Mouse (Mus musculus) urinary bladder, adult 2 months (tissue): ENCODE data around the gene Rcc2. TPM values are rescaled to one million over a fixed set of nuclear protein-coding genes. Genes with fewer than 3 reads are reported as not detected.

Experiments used
- DNase-seq: peaks from one replicate; pipeline ENCODE4 v3.0.0; 2022; ENCODE audit warnings: low spot score
- polyA plus RNA-seq: library from polyadenylated mRNA; depleted of rRNA; stranded (reverse); fragments of >200 nt; gene quantifications from 2 replicates; pipeline ENCODE4 v1.2.3, GENCODE M21; 2012

The Rcc2 gene
- polyA plus RNA-seq, 1 experiment, result 21.6 TPM

GRCm38 (mm10) chr4:140684881-140685303, 15.4 kb upstream of the Rcc2 start:
- DNase-seq, result no peak

GRCm38 (mm10) chr4:140688044-140688825, 12.1 kb upstream of the Rcc2 start:
- no peak for DNase-seq

- DNase-seq, result no peak
Observed at GRCm38 (mm10) chr4:140688826-140689425, 11.4 kb upstream of the Rcc2 start.

GRCm38 (mm10) chr4:140689873-140690655, 10.3 kb upstream of the Rcc2 start:
- no peak for DNase-seq

- no peak for DNase-seq
Observed at GRCm38 (mm10) chr4:140691481-140691880, 8.9 kb upstream of the Rcc2 start.

GRCm38 (mm10) chr4:140693513-140693912, 6.8 kb upstream of the Rcc2 start:
- no peak for DNase-seq

- DNase-seq, result no peak
Observed at GRCm38 (mm10) chr4:140694551-140695060, 5.7 kb upstream of the Rcc2 start.

GRCm38 (mm10) chr4:140695146-140695545, 5.2 kb upstream of the Rcc2 start:
- DNase-seq, result no peak

GRCm38 (mm10) chr4:140695675-140696585, 4.4 kb upstream of the Rcc2 start:
- no peak for DNase-seq

- DNase-seq, result peak; percentile 58
Observed at GRCm38 (mm10) chr4:140699441-140700127, 757 bp upstream of the Rcc2 start.

GRCm38 (mm10) chr4:140701049-140701715, 841 bp downstream of the Rcc2 start:
- peak; percentile 75 for DNase-seq

- peak; percentile 41 for DNase-seq
Observed at GRCm38 (mm10) chr4:140701716-140702561, 1.6 kb downstream of the Rcc2 start.

- peak; percentile 82 for DNase-seq
Observed at GRCm38 (mm10) chr4:140702611-140703327, 2.4 kb downstream of the Rcc2 start.

GRCm38 (mm10) chr4:140703636-140704035, 3.3 kb downstream of the Rcc2 start:
- DNase-seq, result no peak

- DNase-seq, result no peak
Observed at GRCm38 (mm10) chr4:140704166-140704565, 3.8 kb downstream of the Rcc2 start.

- no peak for DNase-seq
Observed at GRCm38 (mm10) chr4:140707615-140708014, 7.3 kb downstream of the Rcc2 start.

GRCm38 (mm10) chr4:140708297-140708927, 8.1 kb downstream of the Rcc2 start:
- no peak for DNase-seq

GRCm38 (mm10) chr4:140709111-140709510, 8.8 kb downstream of the Rcc2 start:
- DNase-seq, result no peak
